In genomic region chr4:154639126-154639525, GRCm38 (mm10) we compare ENCODE assay signal across 7 mouse cellular contexts. TPM values are rescaled to one million over a fixed set of nuclear protein-coding genes. Genes with fewer than 3 reads are reported as not detected.
A peak's percentile ranks its signal among the peaks of the same experiment; 100 is the strongest.
DNase-seq lines count a peak whose midpoint lies in the region; ATAC-seq and TF ChIP-seq lines count a peak whose summit lies in the region.

No protein-coding gene starts in this region.

- no peaks in the 10 kb centered on the region; the same call in 1 of the 2 replicates for H3K36me3 ChIP-seq in embryonic facial prominence, embryonic 10.5 days (replicated peaks)
- H3K36me3 ChIP-seq in forebrain, embryonic 15.5 days, result no peaks in the 10 kb centered on the region
- H3K36me3 ChIP-seq in kidney, adult 2 months (ENCODE audit: control insufficient read depth, insufficient read depth, low read length), result no peaks in the 10 kb centered on the region

- 1% methylated on average over 7 of the region's 7 CpGs for WGBS in embryonic facial prominence, embryonic 10.5 days
- 6% methylated on average over 7 of the region's 7 CpGs for WGBS in forebrain, embryonic 15.5 days
- WGBS in kidney, adult 2 months, result 3% methylated on average over 7 of the region's 7 CpGs

- TF ChIP-seq POLR2A in kidney, adult 2 months (IDR thresholded peaks at IDR 0.05; ENCODE audit: low read depth, low read length), result no peak

- H3K27ac ChIP-seq in embryonic facial prominence, embryonic 10.5 days (replicated peaks), result peak overlapping the region; percentile 96
- H3K27ac ChIP-seq in forebrain, embryonic 15.5 days (replicated peaks), result no peak overlapping the region
- H3K27ac ChIP-seq in kidney, adult 2 months (ENCODE audit: insufficient read depth, low read depth, low read length), result peak overlapping the region; percentile 84

- TF ChIP-seq CTCF in kidney, adult 2 months (conservative IDR thresholded peaks at IDR 0.05; ENCODE audit: insufficient read depth, insufficient read length, low read depth, low read length), result peak; percentile 38; the same call in 1 of the 2 replicates

- peaks cover 97% of the 10 kb centered on the region for H3K4me1 ChIP-seq in embryonic facial prominence, embryonic 10.5 days
- H3K4me1 ChIP-seq in forebrain, embryonic 15.5 days, result peaks cover 67% of the 10 kb centered on the region
- 0 out of 2 replicates have a peak, but pooled peaks cover 3% of the 10 kb centered on the region for H3K4me1 ChIP-seq in kidney, adult 2 months (ENCODE audit: control insufficient read depth, insufficient read depth, low read length)

- no peaks in the 10 kb centered on the region for H3K9me3 ChIP-seq in embryonic facial prominence, embryonic 10.5 days
- no peaks in the 10 kb centered on the region for H3K9me3 ChIP-seq in forebrain, embryonic 15.5 days

- no peak overlapping the region for H3K9ac ChIP-seq in forebrain, embryonic 15.5 days (replicated peaks)

- DNase-seq in embryonic facial prominence, embryonic 10.5 days (ENCODE audit: low spot score), result peak; percentile 70
- peak; percentile 71 for DNase-seq in kidney, adult 2 months
- DNase-seq in lung, postnatal 36 days, result peak; percentile 64
- no peak for DNase-seq in thymus, postnatal 36 days
- DNase-seq in adipocyte (ENCODE audit: low spot score), result no peak
- DNase-seq in adrenal gland, postnatal 4 days (ENCODE audit: low spot score in 2 of 2), result no peak

- H3K27me3 ChIP-seq in embryonic facial prominence, embryonic 10.5 days (replicated peaks; ENCODE audit: low read depth, poor library complexity, severe bottlenecking), result peaks cover 95% of the 10 kb centered on the region
- peaks cover 45% of the 10 kb centered on the region for H3K27me3 ChIP-seq in forebrain, embryonic 15.5 days
- 0 out of 2 replicates have a peak, but pooled peaks cover 5% of the 10 kb centered on the region for H3K27me3 ChIP-seq in kidney, adult 2 months (replicated peaks; ENCODE audit: control insufficient read depth, insufficient read depth, low read length)

- peak overlapping the region; percentile 84 for H3K4me2 ChIP-seq in forebrain, embryonic 15.5 days (replicated peaks)

- no peak for ATAC-seq in forebrain, embryonic 15.5 days (replicated peaks)

- H3K4me3 ChIP-seq in embryonic facial prominence, embryonic 10.5 days, result peak overlapping the region; percentile 90
- H3K4me3 ChIP-seq in forebrain, embryonic 15.5 days, result peak overlapping the region; percentile 9
- H3K4me3 ChIP-seq in kidney, adult 2 months (ENCODE audit: insufficient read depth, low read depth, low read length), result peak overlapping the region; percentile 24

RNA-seq across cellular contexts. Expression of gene Prdm16, which starts 2.5 kb away (rescaled TPM):
- 33.9 and 44.5 TPM in 2 replicates for polyA plus RNA-seq in embryonic facial prominence, embryonic 10.5 days (2016; fragmentation: Nextera tagmentation; extraction: Ambion mirVana)
- polyA plus RNA-seq in forebrain, embryonic 15.5 days (2015; fragmentation: Nextera tagmentation; extraction: Ambion mirVana), result 32.7 and 33.5 TPM in 2 replicates
- polyA plus RNA-seq in kidney, adult 2 months (2012; rRNA removed), result 7.1 and 8.5 TPM in 2 replicates
- 10 to 100 TPM; 10.3 to 17.3 TPM for total RNA-seq in adrenal gland, postnatal 4 days (2021)

RNA-seq across cellular contexts. Expression of gene Actrt2, which starts 28.5 kb away (rescaled TPM):
- not detected in 2 replicates for polyA plus RNA-seq in embryonic facial prominence, embryonic 10.5 days (2016; fragmentation: Nextera tagmentation; extraction: Ambion mirVana)
- polyA plus RNA-seq in forebrain, embryonic 15.5 days (2015; fragmentation: Nextera tagmentation; extraction: Ambion mirVana), result not detected in 2 replicates
- 0.05 and 0.06 TPM in 2 replicates for polyA plus RNA-seq in kidney, adult 2 months (2012; rRNA removed)
- not detected for total RNA-seq in adrenal gland, postnatal 4 days (2021)

Comparison
In these comparisons a context has a peak if more than half of its experiments do, and no peak if none do; other contexts are left out.
1. DNase-seq: peak in embryonic facial prominence, embryonic 10.5 days (single experiment), kidney, adult 2 months (single experiment) and lung, postnatal 36 days (single experiment); none in thymus, postnatal 36 days (0 of 2), adipocyte (single experiment) and adrenal gland, postnatal 4 days (0 of 2).
2. H3K4me3 ChIP-seq: peak in every context shown above with its lines; median percentile 90 in embryonic facial prominence, embryonic 10.5 days; 24 in kidney, adult 2 months; 9 in forebrain, embryonic 15.5 days.